Mouse (Mus musculus) lung, adult 2 months (tissue): ENCODE measurements around the gene Bsnd.

Experiments used
- CTCF ChIP-seq: fragments of 200-500 bp; IDR thresholded peaks from 2 replicates; pipeline ENCODE4 v1.5.1; 2011; ENCODE audit warnings: mild to moderate bottlenecking, low read length, control low read depth; ENCODE audit not compliant: insufficient read depth
- POLR2A ChIP-seq: fragments of 200-500 bp; IDR thresholded peaks from 2 replicates; pipeline ENCODE4 v1.6.1; 2011; ENCODE audit warnings: low read depth, mild to moderate bottlenecking, control low read depth, low read length, borderline replicate concordance; ENCODE audit errors: extremely low read depth

DNA sequence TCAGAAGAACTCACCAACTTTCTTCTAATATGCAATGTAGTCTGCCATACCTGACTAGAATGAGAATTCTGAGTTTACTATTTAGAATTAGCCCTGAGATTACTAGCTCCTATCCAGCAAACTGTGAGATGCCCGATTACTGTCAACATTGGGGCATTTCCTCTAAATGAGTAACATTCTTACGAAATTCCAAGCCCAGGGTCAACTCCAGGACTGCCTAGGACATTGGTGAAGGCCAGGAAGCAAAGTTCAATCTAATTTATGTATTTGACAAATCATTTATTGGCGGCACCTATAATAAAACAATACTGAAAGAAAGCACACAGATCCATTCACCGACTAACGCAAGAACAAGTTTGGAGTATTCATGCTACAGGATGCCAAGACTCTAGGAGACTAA lies 47.7 kb upstream of the Bsnd start:
- TF ChIP-seq CTCF (no peak), POLR2A (no peak)
